ENCODE assay signal across 10 mouse cellular contexts in the genomic region with DNA sequence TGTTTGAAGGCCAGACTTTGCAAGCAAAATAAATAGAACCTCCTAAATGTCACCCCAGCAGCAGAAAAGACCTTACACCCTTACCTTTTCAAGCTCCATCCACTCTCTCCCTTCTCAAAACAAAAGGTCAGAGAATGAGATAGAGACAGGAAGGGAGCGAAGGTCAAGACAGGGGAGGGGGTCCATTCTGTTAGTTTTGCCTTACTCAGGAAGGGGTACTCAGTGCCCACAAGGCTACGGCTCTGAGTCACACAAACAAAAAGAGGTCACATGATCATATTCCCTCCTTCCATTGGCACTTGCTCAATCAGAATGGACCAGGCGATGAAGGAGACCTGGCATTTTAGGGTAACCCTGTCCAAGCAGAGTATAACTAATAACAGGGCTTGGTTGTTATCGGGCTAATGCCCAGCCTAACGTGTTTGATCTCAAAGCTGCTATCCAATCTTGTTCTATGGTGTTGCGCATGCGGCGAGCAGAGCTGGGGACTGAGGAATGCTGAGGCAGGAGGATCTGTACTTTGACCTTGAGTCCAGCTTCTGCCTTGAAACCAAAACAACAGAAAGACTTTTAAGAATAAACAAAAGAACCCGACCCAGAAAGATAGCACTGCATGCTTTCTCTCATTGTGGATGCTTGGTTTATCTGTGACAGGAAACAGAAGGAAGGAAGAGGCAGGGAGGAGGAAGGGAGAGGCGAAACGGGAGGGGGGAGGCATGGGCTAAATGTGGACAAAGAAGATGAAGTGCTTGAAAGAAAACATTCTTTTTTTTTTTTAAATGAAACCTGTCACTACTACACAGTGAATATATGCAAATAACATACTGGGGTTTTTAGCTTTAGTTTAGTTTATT.
DNase-seq lines count a peak whose midpoint lies in the region; ATAC-seq lines count a peak whose summit lies in the region.
"Had no signal": no experiment of that assay in that cellular context is flagged by ENCODE, and none has a peak within 500 bp of the region (broad histone marks: within the 10 kb centered on the region; RNA-seq: fewer than 3 reads in every experiment).

No protein-coding gene starts in this region.

- peak overlapping the region; percentile 44 for H3K27ac ChIP-seq in forebrain, embryonic 15.5 days (replicated peaks)
- peak overlapping the region; percentile 64; the same call in 1 of the 2 replicates for H3K27ac ChIP-seq in hindbrain, embryonic 13.5 days
- H3K27ac ChIP-seq: intestine, embryonic 15.5 days had no signal

- H3K4me3 ChIP-seq in forebrain, embryonic 15.5 days, result no peak overlapping the region
- H3K4me3 ChIP-seq in hindbrain, embryonic 13.5 days, result no peak overlapping the region
- H3K4me3 ChIP-seq: intestine, embryonic 15.5 days had no signal

- no peaks in the 10 kb centered on the region for H3K27me3 ChIP-seq in forebrain, embryonic 15.5 days
- H3K27me3 ChIP-seq in hindbrain, embryonic 13.5 days, result no peaks in the 10 kb centered on the region
- H3K27me3 ChIP-seq: intestine, embryonic 15.5 days had no signal

- H3K9me3 ChIP-seq in forebrain, embryonic 15.5 days, result no peaks in the 10 kb centered on the region
- 0 out of 2 replicates have a peak, but pooled peaks cover 7% of the 10 kb centered on the region for H3K9me3 ChIP-seq in hindbrain, embryonic 13.5 days
- H3K9me3 ChIP-seq: intestine, embryonic 15.5 days had no signal

- no peak overlapping the region for H3K9ac ChIP-seq in forebrain, embryonic 15.5 days (replicated peaks)
- H3K9ac ChIP-seq in hindbrain, embryonic 13.5 days, result no peak overlapping the region
- H3K9ac ChIP-seq: intestine, embryonic 15.5 days had no signal

- peaks cover 19% of the 10 kb centered on the region for H3K4me1 ChIP-seq in forebrain, embryonic 15.5 days
- H3K4me1 ChIP-seq in hindbrain, embryonic 13.5 days (replicated peaks), result peaks cover 15% of the 10 kb centered on the region
- H3K4me1 ChIP-seq: intestine, embryonic 15.5 days had no signal

- no peak overlapping the region for H3K4me2 ChIP-seq in forebrain, embryonic 15.5 days (replicated peaks)
- no peak overlapping the region for H3K4me2 ChIP-seq in hindbrain, embryonic 13.5 days
- H3K4me2 ChIP-seq: intestine, embryonic 15.5 days had no signal

- peak; percentile 42 for ATAC-seq in forebrain, embryonic 15.5 days (replicated peaks)
- peak; percentile 80 for ATAC-seq in hindbrain, embryonic 13.5 days (ENCODE audit: low FRiP score)
- no peak for ATAC-seq in megakaryocyte-erythroid progenitor cell, adult 5-6 weeks (replicated peaks; ENCODE audit: low FRiP score, low TSS enrichment, poor library complexity, severe bottlenecking)
- ATAC-seq: intestine, embryonic 15.5 days had no signal

- WGBS in forebrain, embryonic 15.5 days, result 68% methylated on average over 11 of the region's 11 CpGs
- WGBS in hindbrain, embryonic 13.5 days, result 75% methylated on average over 11 of the region's 11 CpGs

- no peaks in the 10 kb centered on the region for H3K36me3 ChIP-seq in forebrain, embryonic 15.5 days
- no peaks in the 10 kb centered on the region for H3K36me3 ChIP-seq in hindbrain, embryonic 13.5 days
- H3K36me3 ChIP-seq: intestine, embryonic 15.5 days had no signal

- peak; percentile 29 for DNase-seq in kidney, postnatal 10 days
- no peak for DNase-seq in kidney, postnatal 14 days
- peak; percentile 17 for DNase-seq in lung, postnatal 14 days
- no peak for DNase-seq in right cerebral cortex, adult 18-20 months
- no peak for DNase-seq in right cerebral cortex, postnatal 14 days
- DNase-seq: retina, postnatal 1 day had no signal

Comparison
In these comparisons a context has a peak if more than half of its experiments do, and no peak if none do; other contexts are left out.
1. DNase-seq: peak in kidney, postnatal 10 days (single experiment) and lung, postnatal 14 days (single experiment); none in kidney, postnatal 14 days (single experiment), right cerebral cortex, adult 18-20 months (single experiment) and right cerebral cortex, postnatal 14 days (single experiment).